Mouse (Mus musculus): ENCODE data around the gene Brcc3. TPM values are rescaled to one million over a fixed set of nuclear protein-coding genes. Genes with fewer than 3 reads are reported as not detected.
"Not testable (repeated sequence)": the region's sequence is repeated elsewhere in the genome, so short reads cannot be mapped to it uniquely, and the experiment has no call there.

The Brcc3 gene
- total and polyA plus RNA-seq, 2 experiments from 2014 or later = 21.8 to 40.3 TPM

DNA sequence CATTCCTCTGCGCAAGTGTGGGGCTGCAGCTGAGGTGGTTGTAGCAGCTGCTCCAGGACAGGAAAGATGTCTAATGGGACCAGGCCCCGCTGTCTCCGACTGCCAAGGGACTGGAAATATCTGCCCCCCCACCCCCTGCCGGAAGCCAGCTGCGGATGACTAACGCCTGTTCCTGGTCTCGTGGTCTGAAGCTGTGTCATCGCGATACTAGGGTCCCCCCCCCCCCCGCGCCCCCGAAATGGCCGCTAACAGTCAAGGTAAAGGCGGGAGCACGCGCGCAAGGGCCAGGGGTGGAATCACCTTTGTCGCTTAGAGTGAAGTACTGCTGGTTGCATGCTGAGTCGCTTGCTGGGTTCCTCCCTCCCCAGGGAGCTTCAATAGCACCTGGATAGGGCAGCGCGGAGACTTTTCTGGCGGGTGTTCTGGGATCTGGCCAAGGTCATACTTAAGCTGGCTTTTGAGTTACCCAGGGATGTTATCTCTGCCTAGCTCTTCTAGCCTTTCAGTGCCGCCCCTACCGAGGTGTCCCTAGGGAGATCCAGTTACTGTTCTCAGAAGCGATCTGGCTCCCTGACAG lies 34.1 kb upstream of the Brcc3 start, which contains the start of the genes Fundc2 and F8:
Gene Fundc2 (plus strand): TSS at position 205 of the 577 bp plus-strand sequence.
Gene F8 (minus strand): TSS at position 421 of the 577 bp plus-strand sequence.
- TF ChIP-seq CTCF (IDR thresholded peaks at IDR 0.05; ENCODE audit: low read depth) = no peak
- WGBS = 29% methylated on average over 20 of the region's 25 CpGs
- Histone ChIP-seq H3K36me3 (ENCODE audit: insufficient read depth) (no peaks in the 10 kb centered on the region), H3K4me1 (ENCODE audit: insufficient read depth) (no peaks in the 10 kb centered on the region), H3K27me3 (ENCODE audit: insufficient read depth, low read length) (no peaks in the 10 kb centered on the region), H3K9me3 (ENCODE audit: low read length) (no peaks in the 10 kb centered on the region), H3K4me3 (ENCODE audit: low read depth, low read length) (peak within 1 kb of the TSS; percentile 52), H3K9ac (peak within 1 kb of the TSS; percentile 70), H3K4me2 (ENCODE audit: low read depth) (peak within 1 kb of the TSS; percentile 45), H3K27ac (ENCODE audit: low read depth, low read length) (peak within 1 kb of the TSS; percentile 71)
- ATAC-seq = peak; percentile 99
- peak; percentile 82 for DNase-seq

DNA sequence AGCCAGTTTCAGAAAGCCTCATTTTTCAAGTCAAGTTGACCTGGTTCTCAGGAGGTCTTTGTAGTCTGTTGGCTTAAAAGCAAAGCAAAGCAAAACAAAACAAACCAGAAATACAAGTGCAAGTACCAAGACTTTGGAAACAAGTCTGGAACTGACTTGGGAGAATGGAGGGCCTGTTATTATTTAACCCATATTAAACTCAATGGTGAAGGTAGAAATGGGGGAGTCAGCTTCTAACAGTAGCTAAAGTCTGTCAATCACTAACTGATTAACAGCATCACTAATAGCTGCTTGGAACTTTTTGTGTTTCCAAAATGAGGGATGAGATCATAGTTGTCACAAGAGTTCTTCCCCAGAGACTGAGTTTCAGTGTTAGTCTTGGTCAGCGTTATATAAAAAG lies 17.0 kb upstream of the Brcc3 start:
- Histone ChIP-seq H3K9me3 (ENCODE audit: low read length) (no peaks in the 10 kb centered on the region), H3K27me3 (ENCODE audit: insufficient read depth, low read length) (no peaks in the 10 kb centered on the region), H3K27ac (ENCODE audit: low read depth, low read length) (no peak overlapping the region), H3K36me3 (ENCODE audit: insufficient read depth) (peaks cover 8% of the 10 kb centered on the region; the same call in 1 of the 2 replicates), H3K4me2 (ENCODE audit: low read depth) (no peak overlapping the region), H3K4me1 (ENCODE audit: insufficient read depth) (no peaks in the 10 kb centered on the region), H3K4me3 (ENCODE audit: low read depth, low read length) (no peak overlapping the region), H3K9ac (no peak overlapping the region)
- DNase-seq (no peak), ATAC-seq (no peak)
- TF ChIP-seq CTCF (IDR thresholded peaks at IDR 0.05; ENCODE audit: low read depth) = no peak
- WGBS = 85% methylated on average over 1 of the region's 1 CpGs

DNA sequence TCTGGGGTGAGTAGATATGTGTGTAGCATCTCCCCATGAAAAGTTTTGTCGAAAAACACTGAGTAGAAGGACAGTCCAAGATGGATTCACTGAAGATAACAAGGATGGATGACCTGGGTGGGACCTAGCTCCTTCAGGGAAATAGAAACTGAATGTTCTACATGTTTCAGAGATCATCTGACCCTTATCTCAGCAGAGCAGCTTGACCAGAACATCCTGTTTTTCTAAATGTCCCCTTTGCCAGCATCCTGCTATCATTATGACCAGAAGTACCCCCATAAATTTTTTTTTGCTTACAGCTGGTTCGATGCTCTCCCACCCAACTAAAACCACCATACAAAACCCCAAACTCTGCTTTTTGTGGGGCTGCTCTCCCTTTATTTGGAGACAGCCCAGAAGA lies 13.8 kb upstream of the Brcc3 start:
- H3K27me3 ChIP-seq (ENCODE audit: insufficient read depth, low read length) = no peaks in the 10 kb centered on the region
- no peak overlapping the region for H3K4me2 ChIP-seq (ENCODE audit: low read depth)
- no peak for TF ChIP-seq CTCF (IDR thresholded peaks at IDR 0.05; ENCODE audit: low read depth)
- H3K9me3 ChIP-seq (ENCODE audit: low read length) = no peaks in the 10 kb centered on the region
- ATAC-seq (no peak), DNase-seq (no peak)
- peaks cover 5% of the 10 kb centered on the region; the same call in 1 of the 2 replicates for H3K36me3 ChIP-seq (ENCODE audit: insufficient read depth)
- no peaks in the 10 kb centered on the region for H3K4me1 ChIP-seq (ENCODE audit: insufficient read depth)
- no peak overlapping the region for H3K4me3 ChIP-seq (ENCODE audit: low read depth, low read length)
- H3K9ac ChIP-seq = no peak overlapping the region
- no peak overlapping the region for H3K27ac ChIP-seq (ENCODE audit: low read depth, low read length)
- 78% methylated on average over 2 of the region's 2 CpGs for WGBS

DNA sequence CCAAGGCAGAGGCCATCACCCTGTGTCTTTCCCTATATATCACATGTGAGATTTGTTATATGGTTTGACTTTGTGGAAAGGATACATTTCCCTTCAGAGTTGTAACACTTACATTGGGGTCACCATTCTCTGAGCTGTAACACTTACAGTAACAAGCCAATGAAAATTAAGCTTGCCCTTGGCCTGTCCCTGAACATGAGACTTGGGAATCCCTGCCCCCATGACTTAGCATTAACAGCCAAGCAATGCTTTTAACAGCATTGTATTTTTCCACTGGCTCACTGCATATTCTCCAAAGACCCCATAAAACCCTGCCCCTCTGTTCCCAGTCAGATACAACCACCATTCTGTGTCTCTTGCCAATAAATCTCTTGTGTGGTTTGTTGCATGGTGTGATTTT lies 13.1 kb upstream of the Brcc3 start:
- Histone ChIP-seq H3K9ac (no peak overlapping the region), H3K36me3 (ENCODE audit: insufficient read depth) (peaks cover 5% of the 10 kb centered on the region; the same call in 1 of the 2 replicates), H3K4me1 (ENCODE audit: insufficient read depth) (no peaks in the 10 kb centered on the region), H3K4me3 (ENCODE audit: low read depth, low read length) (no peak overlapping the region), H3K4me2 (ENCODE audit: low read depth) (no peak overlapping the region), H3K27me3 (ENCODE audit: insufficient read depth, low read length) (no peaks in the 10 kb centered on the region), H3K27ac (ENCODE audit: low read depth, low read length) (no peak overlapping the region), H3K9me3 (ENCODE audit: low read length) (no peaks in the 10 kb centered on the region)
- ATAC-seq (no peak), DNase-seq (no peak)
- no peak for TF ChIP-seq CTCF (IDR thresholded peaks at IDR 0.05; ENCODE audit: low read depth)

DNA sequence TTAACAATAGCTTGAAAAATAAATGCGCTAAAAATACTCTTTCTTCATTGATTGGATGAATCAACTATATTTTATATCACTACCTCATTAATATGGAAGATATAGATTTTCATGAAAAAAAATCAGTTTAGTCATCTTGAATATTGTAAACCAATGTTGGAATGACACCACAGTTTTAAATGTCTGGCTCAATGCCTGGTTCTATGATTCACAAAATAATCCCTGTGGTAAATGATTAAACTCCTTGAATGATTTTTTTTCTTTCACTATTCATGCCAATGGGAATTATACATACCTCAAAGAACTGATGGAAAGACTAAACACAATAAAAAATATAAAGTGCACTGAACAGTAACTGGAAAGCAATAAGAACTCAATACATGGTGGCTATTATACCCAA lies 6.7 kb upstream of the Brcc3 start:
- Histone ChIP-seq H3K9ac (no peak overlapping the region), H3K27me3 (ENCODE audit: insufficient read depth, low read length) (no peaks in the 10 kb centered on the region), H3K9me3 (ENCODE audit: low read length) (no peaks in the 10 kb centered on the region), H3K27ac (ENCODE audit: low read depth, low read length) (no peak overlapping the region), H3K4me1 (ENCODE audit: insufficient read depth) (no peaks in the 10 kb centered on the region), H3K4me3 (ENCODE audit: low read depth, low read length) (no peak overlapping the region), H3K36me3 (ENCODE audit: insufficient read depth) (no peaks in the 10 kb centered on the region), H3K4me2 (ENCODE audit: low read depth) (no peak overlapping the region)
- no peak for DNase-seq
- no peak for TF ChIP-seq CTCF (IDR thresholded peaks at IDR 0.05; ENCODE audit: low read depth)
- WGBS = 89% methylated on average over 1 of the region's 1 CpGs
- no peak for ATAC-seq

DNA sequence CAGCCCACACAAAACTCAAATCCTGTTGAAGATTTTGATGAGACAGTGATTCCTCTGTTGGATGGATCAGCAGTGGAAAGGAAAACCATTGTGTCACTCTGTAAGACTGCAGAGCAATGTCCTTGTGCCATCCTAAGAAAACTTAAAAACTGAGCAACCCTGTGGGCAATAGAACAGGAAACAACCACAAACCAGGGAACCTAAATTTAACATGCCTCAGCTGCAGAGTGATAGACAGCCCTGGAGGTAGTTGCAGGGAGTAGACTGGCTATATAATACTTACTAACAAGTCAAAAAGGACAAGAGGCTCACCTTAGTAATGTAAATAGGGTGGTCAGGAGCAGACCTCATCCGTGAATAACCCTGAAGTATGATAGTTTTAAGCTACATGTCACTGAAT lies 38.2 kb downstream of the Brcc3 start:
- Histone ChIP-seq H3K27me3 (ENCODE audit: insufficient read depth, low read length) (no peaks in the 10 kb centered on the region), H3K4me3 (ENCODE audit: low read depth, low read length) (no peak overlapping the region), H3K9me3 (ENCODE audit: low read length) (no peaks in the 10 kb centered on the region), H3K4me1 (ENCODE audit: insufficient read depth) (no peaks in the 10 kb centered on the region), H3K36me3 (ENCODE audit: insufficient read depth) (peaks cover 6% of the 10 kb centered on the region), H3K9ac (no peak overlapping the region), H3K4me2 (ENCODE audit: low read depth) (no peak overlapping the region), H3K27ac (ENCODE audit: low read depth, low read length) (no peak overlapping the region)
- DNase-seq (no peak), ATAC-seq (no peak)
- no peak for TF ChIP-seq CTCF (IDR thresholded peaks at IDR 0.05; ENCODE audit: low read depth)
- 85% methylated on average over 1 of the region's 1 CpGs for WGBS

DNA sequence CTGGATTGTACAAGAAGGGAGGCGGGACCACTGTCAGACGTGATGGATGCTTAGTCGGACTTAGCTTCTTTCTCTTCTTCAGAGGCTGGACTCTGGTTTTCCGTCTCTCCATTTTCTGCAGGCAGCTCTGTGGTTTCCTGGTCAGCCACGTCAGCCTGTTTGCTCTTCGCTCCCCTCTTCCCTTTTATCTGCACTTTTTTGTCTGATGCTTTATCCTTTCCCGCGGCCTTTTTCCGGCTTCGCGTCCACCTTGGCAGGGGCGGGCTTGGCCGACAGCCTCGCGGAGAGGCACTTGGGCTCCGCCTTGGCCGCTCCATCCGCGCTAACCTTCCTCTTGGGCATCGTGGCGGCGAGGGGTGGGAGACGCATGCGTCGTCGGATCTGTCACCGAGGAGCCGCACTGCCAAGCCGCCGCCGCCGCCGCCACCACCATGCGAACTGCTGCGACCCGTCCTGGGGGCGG lies 58.8 kb downstream of the Brcc3 start:
- not testable (repeated sequence) for H3K36me3 ChIP-seq (ENCODE audit: insufficient read depth)
- peak overlapping the region; percentile 54 for H3K9ac ChIP-seq
- peak; percentile 99 for ATAC-seq

More for the DNA sequence above, 58.8 kb downstream of the Brcc3 start:
- H3K4me2 ChIP-seq (ENCODE audit: low read depth) = peak overlapping the region; percentile 45
- 27% methylated on average over 37 of the region's 37 CpGs for WGBS
- H3K9me3 ChIP-seq (ENCODE audit: low read length); H3K4me1 ChIP-seq (ENCODE audit: insufficient read depth); H3K27me3 ChIP-seq (ENCODE audit: insufficient read depth, low read length); H3K27ac ChIP-seq (ENCODE audit: low read depth, low read length): not testable (repeated sequence)
- peak; percentile 66 for DNase-seq
- H3K4me3 ChIP-seq (ENCODE audit: low read depth, low read length) = peak overlapping the region; percentile 32

All from forebrain, postnatal 0 days (tissue).